Mouse (Mus musculus): ENCODE data around the gene Pdk2. TPM values are rescaled to one million over a fixed set of nuclear protein-coding genes. Genes with fewer than 3 reads are reported as not detected.
A peak's percentile ranks its signal among the peaks of the same experiment; 100 is the strongest.

The Pdk2 gene
- 24.9 and 27.1 TPM in 2 replicates for polyA plus RNA-seq (2015; fragmentation: Nextera tagmentation; extraction: Ambion mirVana)

- under 1% methylated on average over 41 of the region's 41 CpGs for WGBS
- Histone ChIP-seq H3K4me3 (replicated peaks) (peak within 1 kb of the TSS; percentile 90), H3K9me3 (replicated peaks) (no peaks in the 10 kb centered on the region), H3K4me2 (peak within 1 kb of the TSS; percentile 88), H3K27me3 (replicated peaks) (peaks cover 5% of the 10 kb centered on the region; the same call in 1 of the 2 replicates), H3K27ac (replicated peaks) (peak within 1 kb of the TSS; percentile 79), H3K36me3 (peaks cover 8% of the 10 kb centered on the region; the same call in 1 of the 2 replicates), H3K9ac (replicated peaks) (peak within 1 kb of the TSS; percentile 70), H3K4me1 (peaks cover 27% of the 10 kb centered on the region)
- ATAC-seq (ENCODE audit: low FRiP score): peak; percentile 97
Measured at GRCm38 (mm10) chr11:95041139-95041609, at the start of gene Pdk2. Gene Pdk2 (minus strand): TSS chr11:95041354.

- H3K4me3 ChIP-seq (replicated peaks): no peak overlapping the region
- no peak overlapping the region for H3K9ac ChIP-seq (replicated peaks)
- H3K4me1 ChIP-seq: no peaks in the 10 kb centered on the region
- ATAC-seq (ENCODE audit: low FRiP score): no peak
- no peaks in the 10 kb centered on the region for H3K9me3 ChIP-seq (replicated peaks)
- 76% methylated on average over 16 of the region's 16 CpGs for WGBS
- H3K36me3 ChIP-seq: no peaks in the 10 kb centered on the region
- H3K27me3 ChIP-seq (replicated peaks): no peaks in the 10 kb centered on the region
- H3K4me2 ChIP-seq: no peak overlapping the region
- H3K27ac ChIP-seq (replicated peaks): no peak overlapping the region
Measured at GRCm38 (mm10) chr11:95088857-95089779, 48.0 kb upstream of the Pdk2 start.

GRCm38 (mm10) chr11:95088286-95088685 lies 47.1 kb upstream of the Pdk2 start:
- Histone ChIP-seq H3K9me3 (replicated peaks) (no peaks in the 10 kb centered on the region), H3K4me3 (replicated peaks) (no peak overlapping the region), H3K9ac (replicated peaks) (no peak overlapping the region), H3K4me2 (no peak overlapping the region), H3K4me1 (no peaks in the 10 kb centered on the region), H3K36me3 (no peaks in the 10 kb centered on the region), H3K27ac (replicated peaks) (no peak overlapping the region), H3K27me3 (replicated peaks) (no peaks in the 10 kb centered on the region)
- 63% methylated on average over 7 of the region's 7 CpGs for WGBS
- no peak for ATAC-seq (ENCODE audit: low FRiP score)

GRCm38 (mm10) chr11:95087301-95088228 lies 46.4 kb upstream of the Pdk2 start:
- Histone ChIP-seq H3K4me2 (no peak overlapping the region), H3K9ac (replicated peaks) (no peak overlapping the region), H3K27me3 (replicated peaks) (no peaks in the 10 kb centered on the region), H3K4me3 (replicated peaks) (no peak overlapping the region), H3K4me1 (no peaks in the 10 kb centered on the region), H3K36me3 (no peaks in the 10 kb centered on the region), H3K9me3 (replicated peaks) (no peaks in the 10 kb centered on the region), H3K27ac (replicated peaks) (no peak overlapping the region)
- no peak for ATAC-seq (ENCODE audit: low FRiP score)
- WGBS: 73% methylated on average over 17 of the region's 17 CpGs

- no peak for ATAC-seq (ENCODE audit: low FRiP score)
- H3K4me1 ChIP-seq: no peaks in the 10 kb centered on the region
- H3K9ac ChIP-seq (replicated peaks): no peak overlapping the region
- H3K27me3 ChIP-seq (replicated peaks): no peaks in the 10 kb centered on the region
- 59% methylated on average over 5 of the region's 5 CpGs for WGBS
- no peak overlapping the region for H3K27ac ChIP-seq (replicated peaks)
- no peaks in the 10 kb centered on the region for H3K9me3 ChIP-seq (replicated peaks)
- H3K4me2 ChIP-seq: no peak overlapping the region
- no peak overlapping the region for H3K4me3 ChIP-seq (replicated peaks)
- H3K36me3 ChIP-seq: no peaks in the 10 kb centered on the region
Measured at GRCm38 (mm10) chr11:95086229-95086628, 45.1 kb upstream of the Pdk2 start.

- Histone ChIP-seq H3K4me1 (no peaks in the 10 kb centered on the region), H3K9me3 (replicated peaks) (no peaks in the 10 kb centered on the region), H3K9ac (replicated peaks) (no peak overlapping the region), H3K27ac (replicated peaks) (no peak overlapping the region), H3K36me3 (no peaks in the 10 kb centered on the region), H3K4me3 (replicated peaks) (no peak overlapping the region), H3K27me3 (replicated peaks) (0 out of 2 replicates have a peak, but pooled peaks cover 2% of the 10 kb centered on the region), H3K4me2 (no peak overlapping the region)
- no peak for ATAC-seq (ENCODE audit: low FRiP score)
- WGBS: 17% methylated on average over 5 of the region's 5 CpGs
Measured at GRCm38 (mm10) chr11:95085710-95086109, 44.6 kb upstream of the Pdk2 start.

- Histone ChIP-seq H3K4me1 (no peaks in the 10 kb centered on the region), H3K9ac (replicated peaks) (no peak overlapping the region), H3K36me3 (no peaks in the 10 kb centered on the region), H3K9me3 (replicated peaks) (no peaks in the 10 kb centered on the region), H3K27ac (replicated peaks) (no peak overlapping the region), H3K27me3 (replicated peaks) (peaks cover 3% of the 10 kb centered on the region; the same call in 1 of the 2 replicates), H3K4me3 (replicated peaks) (no peak overlapping the region), H3K4me2 (no peak overlapping the region)
- WGBS: 45% methylated on average over 5 of the region's 5 CpGs
- ATAC-seq (ENCODE audit: low FRiP score): no peak
Measured at GRCm38 (mm10) chr11:95084811-95085382, 43.7 kb upstream of the Pdk2 start.

GRCm38 (mm10) chr11:95084175-95084574 lies 43.0 kb upstream of the Pdk2 start:
- no peak overlapping the region for H3K4me3 ChIP-seq (replicated peaks)
- peaks cover 5% of the 10 kb centered on the region for H3K27me3 ChIP-seq (replicated peaks)
- 47% methylated on average over 4 of the region's 4 CpGs for WGBS
- H3K9ac ChIP-seq (replicated peaks): no peak overlapping the region
- no peak for ATAC-seq (ENCODE audit: low FRiP score)
- H3K4me2 ChIP-seq: no peak overlapping the region
- no peak overlapping the region for H3K27ac ChIP-seq (replicated peaks)
- H3K4me1 ChIP-seq: no peaks in the 10 kb centered on the region
- H3K9me3 ChIP-seq (replicated peaks): no peaks in the 10 kb centered on the region
- no peaks in the 10 kb centered on the region for H3K36me3 ChIP-seq

GRCm38 (mm10) chr11:95082896-95083295 lies 41.7 kb upstream of the Pdk2 start:
- H3K36me3 ChIP-seq: no peaks in the 10 kb centered on the region
- H3K4me2 ChIP-seq: no peak overlapping the region
- H3K4me1 ChIP-seq: peaks cover 3% of the 10 kb centered on the region; the same call in 1 of the 2 replicates
- H3K9me3 ChIP-seq (replicated peaks): no peaks in the 10 kb centered on the region
- H3K27ac ChIP-seq (replicated peaks): no peak overlapping the region
- no peak for ATAC-seq (ENCODE audit: low FRiP score)
- H3K4me3 ChIP-seq (replicated peaks): no peak overlapping the region
- H3K27me3 ChIP-seq (replicated peaks): peaks cover 17% of the 10 kb centered on the region
- H3K9ac ChIP-seq (replicated peaks): no peak overlapping the region
- WGBS: 92% methylated on average over 7 of the region's 7 CpGs

- ATAC-seq (ENCODE audit: low FRiP score): no peak
- H3K27ac ChIP-seq (replicated peaks): no peak overlapping the region
- no peaks in the 10 kb centered on the region for H3K9me3 ChIP-seq (replicated peaks)
- no peaks in the 10 kb centered on the region for H3K36me3 ChIP-seq
- peaks cover 22% of the 10 kb centered on the region for H3K27me3 ChIP-seq (replicated peaks)
- no peak overlapping the region for H3K4me3 ChIP-seq (replicated peaks)
- WGBS: 80% methylated on average over 6 of the region's 6 CpGs
- H3K4me1 ChIP-seq: peaks cover 20% of the 10 kb centered on the region; the same call in 1 of the 2 replicates
- H3K9ac ChIP-seq (replicated peaks): no peak overlapping the region
- no peak overlapping the region for H3K4me2 ChIP-seq
Measured at GRCm38 (mm10) chr11:95080783-95081182, 39.6 kb upstream of the Pdk2 start.

- 89% methylated on average over 6 of the region's 6 CpGs for WGBS
- peaks cover 29% of the 10 kb centered on the region for H3K27me3 ChIP-seq (replicated peaks)
- no peaks in the 10 kb centered on the region for H3K9me3 ChIP-seq (replicated peaks)
- H3K4me3 ChIP-seq (replicated peaks): no peak overlapping the region
- H3K4me1 ChIP-seq: peaks cover 34% of the 10 kb centered on the region
- no peak overlapping the region for H3K4me2 ChIP-seq
- no peaks in the 10 kb centered on the region for H3K36me3 ChIP-seq
- no peak overlapping the region for H3K27ac ChIP-seq (replicated peaks)
- no peak for ATAC-seq (ENCODE audit: low FRiP score)
- no peak overlapping the region for H3K9ac ChIP-seq (replicated peaks)
Measured at GRCm38 (mm10) chr11:95079256-95079875, 38.2 kb upstream of the Pdk2 start.
